In genomic region chr12:5005776-5006175, GRCm38 (mm10) we compare ENCODE assay signal across 6 mouse cellular contexts.
A peak's percentile ranks its signal among the peaks of the same experiment; 100 is the strongest.
DNase-seq lines count a peak whose midpoint lies in the region; ATAC-seq lines count a peak whose summit lies in the region.
"Not testable (repeated sequence)": the region's sequence is repeated elsewhere in the genome, so short reads cannot be mapped to it uniquely, and the experiment has no call there.

No protein-coding gene starts in this region.

- 54% methylated on average over 3 of the region's 3 CpGs for WGBS in forebrain, embryonic 12.5 days
- 53% methylated on average over 3 of the region's 3 CpGs for WGBS in forebrain, embryonic 14.5 days
- WGBS in midbrain, embryonic 15.5 days: 40% methylated on average over 3 of the region's 3 CpGs

- H3K36me3 ChIP-seq in ES-E14 (ENCODE audit: control insufficient read depth, insufficient read depth, low read length, poor library complexity, severe bottlenecking); forebrain, embryonic 12.5 days (replicated peaks); midbrain, embryonic 15.5 days (replicated peaks): not testable (repeated sequence)
- H3K36me3 ChIP-seq in forebrain, embryonic 14.5 days (ENCODE audit: control insufficient read depth, insufficient read depth, low read length): peaks cover 14% of the 10 kb centered on the region; the same call in 1 of the 2 replicates

- H3K9ac ChIP-seq in ES-E14 (ENCODE audit: insufficient read depth, low read depth, low read length, poor library complexity, severe bottlenecking); forebrain, embryonic 12.5 days; forebrain, embryonic 14.5 days (ENCODE audit: low read length); midbrain, embryonic 15.5 days: not testable (repeated sequence)

- DNase-seq in ES-E14 (ENCODE audit: low read depth, low spot score): peak; percentile 31
- peak; percentile 16 for DNase-seq in WW6 (ENCODE audit: low read depth, low spot score)
- not testable (repeated sequence) for DNase-seq in forebrain, embryonic 14.5 days (ENCODE audit: low spot score)

- H3K4me2 ChIP-seq in forebrain, embryonic 12.5 days; forebrain, embryonic 14.5 days (ENCODE audit: low read length); midbrain, embryonic 15.5 days: not testable (repeated sequence)

- H3K4me1 ChIP-seq in ES-E14 (ENCODE audit: control insufficient read depth in 2 of 2, insufficient read depth in 2 of 2, low read length in 2 of 2, poor library complexity in 1 of 2); forebrain, embryonic 12.5 days; forebrain, embryonic 14.5 days (ENCODE audit: control insufficient read depth, insufficient read depth, low read length); midbrain, embryonic 15.5 days: not testable (repeated sequence)

- in situ Hi-C loops in ES-E14 (cut with MboI; ENCODE audit: low sequenced_read_pairs in 2 of 2, unreplicated experiment in 2 of 2): not testable (repeated sequence)

- H3K9me3 ChIP-seq in ES-E14 (ENCODE audit: control insufficient read depth, insufficient read depth, low read depth, low read length); forebrain, embryonic 12.5 days; forebrain, embryonic 14.5 days (replicated peaks; ENCODE audit: control insufficient read depth, low read length); midbrain, embryonic 15.5 days: not testable (repeated sequence)

- not testable (repeated sequence) for ATAC-seq in forebrain, embryonic 12.5 days (ENCODE audit: low FRiP score); forebrain, embryonic 14.5 days; midbrain, embryonic 15.5 days (replicated peaks)
- peak; percentile 80 for ATAC-seq in frontal cortex, adult (ENCODE audit: low TSS enrichment)

- not testable (repeated sequence) for H3K27me3 ChIP-seq in forebrain, embryonic 12.5 days; forebrain, embryonic 14.5 days (replicated peaks; ENCODE audit: control insufficient read depth, insufficient read depth, low read length); midbrain, embryonic 15.5 days (replicated peaks)

- H3K27ac ChIP-seq in ES-E14 (ENCODE audit: insufficient read depth, low read depth, low read length, poor library complexity, severe bottlenecking): peak overlapping the region; percentile 62; the same call in 1 of the 2 replicates
- 0 out of 2 replicates have a peak overlapping the region, but pooled peaks have one; percentile 13 for H3K27ac ChIP-seq in forebrain, embryonic 12.5 days
- H3K27ac ChIP-seq in forebrain, embryonic 14.5 days (ENCODE audit: low read depth, low read length): peak overlapping the region; percentile 39; the same call in 1 of the 2 replicates
- H3K27ac ChIP-seq in midbrain, embryonic 15.5 days: 0 out of 2 replicates have a peak overlapping the region, but pooled peaks have one; percentile 5

- not testable (repeated sequence) for H3K4me3 ChIP-seq in ES-E14 (ENCODE audit: insufficient read depth in 1 of 2, low read depth in 1 of 2, low read length in 2 of 2, poor library complexity in 1 of 2, severe bottlenecking in 1 of 2); forebrain, embryonic 12.5 days (replicated peaks); forebrain, embryonic 14.5 days (ENCODE audit: low read depth, low read length); midbrain, embryonic 15.5 days

Comparison
In these comparisons a context has a peak if more than half of its experiments do, and no peak if none do; other contexts are left out.
1. H3K27ac ChIP-seq: peak in every context shown above with its lines; median percentile 62 in ES-E14; 39 in forebrain, embryonic 14.5 days; 13 in forebrain, embryonic 12.5 days; 5 in midbrain, embryonic 15.5 days.